Mouse (Mus musculus): ENCODE data around the gene Snx8.

Gene Snx8

DNA sequence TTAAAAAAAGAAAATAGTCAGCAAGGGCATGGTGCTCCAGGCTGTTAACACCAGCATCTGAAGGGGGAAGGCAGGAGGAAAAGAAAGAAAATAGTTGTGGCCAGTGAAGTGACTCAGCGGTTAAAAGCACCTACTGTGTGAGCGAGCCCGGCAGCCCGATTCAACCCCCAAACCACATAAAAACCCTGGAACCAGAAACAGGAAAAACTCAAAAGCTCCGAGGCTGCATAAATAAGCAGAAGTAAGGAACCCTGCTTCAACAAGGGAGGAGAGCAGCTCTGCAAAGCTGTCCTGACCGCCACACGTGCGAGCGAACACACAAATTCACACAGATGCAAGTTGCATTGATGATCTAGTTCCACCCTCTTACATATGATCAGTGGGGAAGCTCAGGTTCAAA lies 39.2 kb downstream of the Snx8 start:
- in situ Hi-C loops (cut with MboI; ENCODE audit: low sequenced_read_pairs), result loop anchor here (10.0 kb wide), 1 partner anchor 45 kb away; no protein-coding TSS in a partner anchor

DNA sequence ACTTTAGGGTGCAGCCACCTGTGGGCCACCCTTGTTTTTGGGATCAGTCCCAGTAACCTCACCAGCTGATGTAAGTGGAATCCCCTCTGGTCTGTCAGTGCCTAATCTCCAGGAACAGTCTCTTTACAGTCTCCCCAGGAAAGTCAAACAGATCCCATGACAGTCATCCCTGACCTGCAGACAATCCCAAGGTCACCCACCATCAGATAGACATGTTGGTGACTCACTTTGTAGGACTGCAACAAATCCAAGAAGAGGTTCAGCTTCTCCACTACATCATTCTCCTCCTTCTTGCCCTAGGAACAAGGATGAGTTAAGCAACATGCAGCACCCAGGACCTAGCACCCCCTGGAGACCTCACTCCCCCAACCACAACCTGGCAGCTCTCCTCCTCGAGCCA lies 43.0 kb downstream of the Snx8 start:
- in situ Hi-C loops (cut with MboI; ENCODE audit: low sequenced_read_pairs), result loop anchor here (10.0 kb wide), 1 partner anchor 49 kb away; no protein-coding TSS in a partner anchor

DNA sequence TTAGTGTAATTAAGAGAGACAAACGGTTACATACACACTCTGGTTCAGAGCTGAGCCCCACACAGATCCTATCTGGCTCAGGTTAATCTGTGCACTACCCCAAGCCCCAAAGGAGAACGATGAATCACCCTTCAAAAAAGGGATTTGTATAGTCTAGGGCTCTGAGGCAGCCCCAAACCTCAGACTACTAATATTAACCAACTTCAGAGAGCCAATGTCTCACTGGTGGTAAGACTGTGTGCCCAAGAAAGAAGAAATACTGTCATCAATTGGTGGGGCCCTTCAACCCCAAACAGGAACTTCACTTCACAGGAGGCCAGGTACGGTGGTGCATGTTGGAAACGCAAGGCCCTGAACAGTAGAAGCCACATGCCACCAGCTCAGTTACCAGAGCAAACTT lies 43.8 kb downstream of the Snx8 start:
- in situ Hi-C loops (cut with MboI; ENCODE audit: low sequenced_read_pairs), result loop anchor here (10.0 kb wide), 1 partner anchor 50 kb away; no protein-coding TSS in a partner anchor

DNA sequence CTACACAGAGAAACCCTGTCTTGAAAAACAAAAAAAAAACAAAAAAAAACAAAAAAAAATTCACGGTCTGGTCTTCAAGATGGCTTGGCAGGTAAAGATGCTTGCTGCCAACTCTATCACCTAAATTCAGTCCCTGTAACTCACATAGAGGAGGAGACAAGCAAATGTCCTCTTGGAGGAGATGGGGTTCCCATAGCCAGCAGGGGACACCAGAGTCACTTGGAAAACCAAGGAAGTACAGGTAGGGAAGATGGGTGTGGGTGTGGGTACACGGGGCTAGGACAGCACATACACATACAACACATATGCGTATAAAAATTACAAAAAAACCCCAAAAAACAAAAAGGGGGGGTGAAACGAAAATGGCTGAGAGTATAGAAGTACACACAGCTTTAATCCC lies 46.2 kb downstream of the Snx8 start:
- in situ Hi-C loops (cut with MboI; ENCODE audit: low sequenced_read_pairs), result loop anchor here (10.0 kb wide), 1 partner anchor 52 kb away; no protein-coding TSS in a partner anchor

DNA sequence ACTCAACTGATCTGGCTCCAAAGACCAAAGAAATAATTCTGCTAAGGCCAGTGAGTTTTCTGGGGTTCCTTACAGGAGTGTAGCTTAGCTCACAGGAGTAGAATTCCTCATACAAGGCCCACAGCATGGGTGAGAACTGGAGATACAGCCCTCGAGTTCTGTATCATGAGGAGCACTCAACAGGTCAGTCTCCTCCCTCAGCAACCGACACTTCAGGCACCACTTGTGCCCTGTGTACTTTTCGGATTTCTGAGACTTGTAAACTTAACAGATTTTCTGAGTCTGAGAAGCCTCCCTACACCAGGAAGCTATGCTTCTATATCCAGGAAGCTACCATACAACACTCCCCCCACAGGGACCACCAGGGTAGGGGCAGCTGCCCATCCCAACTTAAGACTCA lies 49.2 kb downstream of the Snx8 start:
- in situ Hi-C loops (cut with MboI; ENCODE audit: low sequenced_read_pairs), result loop anchor here (10.0 kb wide), 1 partner anchor 55 kb away; no protein-coding TSS in a partner anchor

DNA sequence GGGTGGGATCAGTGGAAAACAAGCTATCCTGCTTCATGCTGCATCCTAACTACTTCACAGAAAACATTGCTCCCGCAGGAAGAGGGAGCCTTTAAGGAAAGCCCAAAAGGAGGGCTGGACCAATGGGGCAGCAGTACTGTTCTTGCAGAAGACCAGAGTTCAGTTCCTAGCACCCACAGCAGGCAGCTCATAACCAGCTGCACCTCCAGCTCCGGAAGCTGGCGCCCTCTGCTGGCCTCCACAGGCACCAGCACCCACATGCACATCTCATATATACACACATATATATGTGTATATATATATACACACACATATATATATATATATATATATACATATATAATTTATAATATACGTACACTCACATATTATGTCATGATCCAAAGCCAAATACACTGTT lies 50.3 kb downstream of the Snx8 start:
- in situ Hi-C loops (cut with MboI; ENCODE audit: low sequenced_read_pairs), result no loop called here

DNA sequence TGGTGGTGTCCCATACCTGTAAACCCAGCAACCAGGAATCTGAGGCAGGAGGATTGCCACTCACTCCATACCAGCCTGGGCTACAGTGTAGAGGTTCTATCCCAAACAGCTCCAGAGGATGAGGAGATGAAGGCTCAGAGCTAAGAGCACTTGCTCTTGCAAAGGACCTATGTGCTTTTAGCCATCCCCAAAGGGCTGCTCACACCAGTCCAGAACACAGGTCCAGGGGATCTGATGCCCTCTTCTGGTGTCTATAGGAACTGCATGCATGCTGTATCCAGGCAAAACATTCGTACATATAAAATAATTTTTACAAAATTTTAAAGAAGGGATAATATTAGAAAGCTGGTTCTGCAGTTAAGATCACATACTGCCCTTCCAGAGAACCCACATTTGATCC lies 52.4 kb downstream of the Snx8 start:
- in situ Hi-C loops (cut with MboI; ENCODE audit: low sequenced_read_pairs), result no loop called here

DNA sequence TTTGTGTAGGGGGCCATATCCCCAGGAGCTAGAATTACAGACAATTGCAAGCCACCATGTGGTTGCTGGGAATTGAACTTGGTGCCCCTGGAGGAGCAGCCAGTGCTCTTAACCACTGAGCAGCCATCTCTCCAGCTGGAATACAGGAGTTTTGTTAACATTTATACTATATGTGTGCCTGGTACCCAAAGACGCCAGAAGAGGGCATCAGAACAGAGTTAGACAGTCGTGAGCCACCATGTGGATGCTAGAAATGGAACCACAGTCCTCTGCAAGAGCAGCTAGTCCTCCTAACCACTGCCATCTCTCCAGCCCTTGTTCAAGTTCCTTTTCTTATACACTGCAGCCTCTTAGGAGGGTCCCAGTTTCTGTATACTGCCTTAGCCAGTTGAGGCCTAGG lies 55.4 kb downstream of the Snx8 start:
- in situ Hi-C loops (cut with MboI; ENCODE audit: low sequenced_read_pairs), result no loop called here

DNA sequence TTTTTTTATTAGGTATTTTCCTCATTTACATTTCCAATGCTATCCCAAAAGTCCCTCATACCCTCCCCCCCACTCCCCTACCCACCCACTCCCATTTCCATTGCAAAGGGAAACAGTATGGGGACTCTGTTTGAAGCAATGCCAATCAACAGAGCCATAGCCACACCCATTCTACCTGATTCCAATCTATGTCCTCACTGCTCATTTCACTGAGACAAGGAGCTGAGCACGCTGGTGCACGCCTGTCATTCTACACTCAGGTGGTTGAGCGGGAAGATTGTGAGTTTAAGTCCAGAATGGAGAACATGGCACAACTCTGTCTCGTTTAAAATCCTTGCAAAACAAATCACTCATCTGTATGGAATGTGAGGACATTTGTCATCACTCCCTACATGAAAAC lies 56.5 kb downstream of the Snx8 start:
- in situ Hi-C loops (cut with MboI; ENCODE audit: low sequenced_read_pairs), result no loop called here

DNA sequence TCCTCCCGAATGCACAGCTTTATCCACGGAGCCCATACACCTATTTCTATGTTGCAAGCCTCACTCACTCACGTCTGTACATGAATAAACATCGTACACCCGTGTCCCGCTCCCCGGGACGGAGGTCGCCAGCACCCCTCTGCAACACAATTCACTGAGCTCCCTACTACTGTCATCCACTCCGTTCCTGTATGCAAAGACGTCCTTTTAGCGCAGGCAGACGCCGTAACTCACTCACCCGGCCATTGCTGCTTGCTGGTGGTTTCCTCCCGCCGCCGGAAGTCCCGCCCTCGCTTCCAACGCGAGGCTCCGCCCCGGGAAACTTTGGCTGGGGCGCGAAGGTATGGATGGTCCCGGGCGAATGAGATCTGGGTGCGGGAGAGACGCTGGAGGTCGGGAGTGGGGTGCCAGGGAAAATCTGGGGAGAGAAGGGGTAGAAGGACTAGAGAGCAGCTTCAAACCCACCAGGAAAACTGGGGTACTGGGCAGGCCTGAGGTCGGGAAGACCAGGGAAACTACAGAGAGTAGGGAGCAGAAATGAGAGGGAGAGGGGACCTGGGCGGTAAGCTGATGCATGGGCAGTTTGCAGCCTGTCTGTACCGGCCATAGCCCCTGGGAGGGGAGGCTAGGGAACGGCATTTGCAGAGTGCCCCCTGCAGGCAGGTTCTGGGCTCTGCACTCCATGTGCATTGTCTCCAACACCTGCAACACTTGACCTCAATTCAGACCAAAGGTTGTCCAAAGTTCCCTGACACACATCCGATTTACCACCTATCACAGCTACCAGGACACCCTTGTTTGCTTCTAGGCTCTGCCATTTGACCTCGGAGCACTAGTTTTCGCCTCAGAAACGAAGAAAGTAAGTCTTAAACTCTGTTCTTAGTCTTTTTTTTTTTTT lies 57.2 kb downstream of the Snx8 start, which contains the start of gene Mrm2:
Mrm2 (minus strand) TSS at position 284 of the 898 bp plus-strand sequence.
- in situ Hi-C loops (cut with MboI; ENCODE audit: low sequenced_read_pairs), result no loop called here

DNA sequence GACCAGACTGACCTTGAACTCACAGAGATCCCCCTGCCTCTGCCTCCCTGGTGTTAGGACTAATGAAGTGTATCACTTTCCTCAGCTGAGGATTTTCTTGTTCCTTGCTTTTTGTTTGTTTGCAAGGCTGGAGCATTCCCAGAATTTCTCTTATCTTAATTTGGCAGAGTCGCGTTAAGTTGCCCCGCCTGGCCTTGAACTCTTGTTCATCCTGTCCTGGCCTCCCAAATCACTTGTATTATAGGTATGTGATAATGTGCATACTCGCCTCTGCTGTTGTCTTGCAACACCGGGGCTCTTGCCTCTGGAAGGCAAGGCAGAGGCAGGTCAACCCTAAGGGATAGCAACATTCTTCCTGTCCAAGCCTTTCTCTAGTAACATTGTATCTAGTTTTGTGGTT lies 65.0 kb downstream of the Snx8 start:
- in situ Hi-C loops (cut with MboI; ENCODE audit: low sequenced_read_pairs), result no loop called here

DNA sequence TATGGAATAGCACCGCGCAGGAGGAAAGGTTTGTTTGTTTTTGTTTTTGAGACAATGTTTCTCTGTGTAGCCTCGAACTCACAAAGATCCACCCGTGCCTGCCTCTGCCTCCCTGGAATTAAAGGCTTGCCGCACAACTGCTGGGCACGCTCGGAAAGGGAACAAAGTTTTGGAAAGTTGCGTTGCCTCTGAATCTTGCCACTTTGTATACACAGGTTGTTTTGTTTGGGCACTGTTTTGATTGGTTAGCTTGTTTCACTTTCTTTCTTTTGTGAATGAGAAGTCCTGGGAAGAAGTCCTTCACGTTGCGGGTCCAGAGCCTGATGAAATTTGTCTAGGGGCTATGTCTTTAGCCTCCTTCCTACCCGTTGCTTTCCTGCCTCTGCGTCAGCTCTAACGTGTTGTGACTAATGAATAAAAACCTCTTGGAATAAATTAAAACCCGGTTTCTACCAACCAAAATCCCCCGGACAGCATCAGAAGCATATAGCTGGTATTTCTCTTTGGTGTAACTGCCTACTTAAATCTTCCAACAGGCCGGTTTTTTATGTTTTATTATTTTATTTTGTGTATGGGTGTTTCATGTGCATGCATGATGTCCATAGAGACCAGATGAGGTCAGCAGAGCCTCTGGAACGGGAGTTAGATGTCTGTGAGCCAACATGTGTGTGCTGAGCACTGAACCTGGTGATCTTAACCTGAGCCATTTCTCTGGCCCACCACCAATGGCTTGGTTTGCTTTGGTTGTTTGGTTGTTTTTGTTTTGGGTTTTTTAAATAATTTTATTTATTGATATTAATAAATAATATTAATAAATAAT lies 67.1 kb downstream of the Snx8 start:
- in situ Hi-C loops (cut with MboI; ENCODE audit: low sequenced_read_pairs), result no loop called here

DNA sequence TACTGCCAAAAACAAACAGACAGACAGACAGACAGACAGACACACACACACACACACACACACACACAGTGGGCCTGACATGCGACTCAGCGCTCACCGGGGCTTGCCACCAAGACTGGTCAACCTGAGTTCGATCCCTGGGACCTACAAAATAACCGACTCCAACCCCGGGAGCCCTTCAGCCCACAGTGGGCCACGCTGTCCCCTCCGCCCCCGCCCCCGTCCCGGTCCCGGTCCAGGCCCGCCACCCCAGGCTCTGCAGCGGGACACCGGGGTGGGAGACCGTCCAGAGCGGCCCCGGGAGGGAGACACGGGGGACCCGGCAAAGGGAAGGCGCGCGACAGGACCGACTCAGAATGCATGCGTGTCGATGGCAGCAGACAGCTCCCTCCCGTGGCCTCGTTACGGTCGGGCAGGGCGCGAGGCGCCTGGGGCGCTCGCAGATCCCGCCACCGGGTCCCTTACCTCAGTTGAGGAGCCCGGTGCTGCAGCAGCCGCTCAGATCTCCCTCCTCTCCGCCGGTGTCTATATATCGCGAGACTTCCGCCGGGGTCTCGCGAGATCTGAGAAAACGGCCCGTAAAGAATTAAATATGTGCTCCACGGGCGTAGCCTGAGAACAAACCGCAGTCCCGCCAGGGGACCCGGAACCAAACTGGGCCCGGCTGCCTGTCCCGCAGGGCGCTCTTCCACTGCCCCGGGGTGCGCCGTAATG lies 67.9 kb downstream of the Snx8 start, which contains the start of the genes Mad1l1 and Nudt1:
Mad1l1 (minus strand) TSS at position 511 of the 714 bp plus-strand sequence.
Nudt1 (plus strand) TSS at position 615 of the 714 bp plus-strand sequence.
- in situ Hi-C loops (cut with MboI; ENCODE audit: low sequenced_read_pairs), result no loop called here

DNA sequence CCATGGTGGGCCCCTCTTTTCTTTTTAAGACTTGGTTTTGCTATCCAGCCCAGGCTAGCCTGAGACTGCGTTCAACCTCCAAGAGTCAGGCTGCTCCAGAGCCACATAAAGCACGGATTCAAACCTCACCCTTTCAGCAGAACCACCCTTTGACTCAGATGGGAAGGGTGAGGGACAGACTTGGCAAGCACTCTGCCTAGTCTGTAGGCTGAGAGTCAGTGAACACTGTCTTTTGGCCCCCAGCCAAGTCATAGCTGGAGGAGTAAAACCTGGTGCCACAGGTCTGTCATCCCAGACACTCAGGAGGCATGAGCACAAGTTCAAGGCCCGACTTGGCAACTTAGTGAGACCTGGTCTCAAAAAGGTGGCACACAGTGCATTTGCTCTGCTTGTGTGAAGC lies 72.3 kb downstream of the Snx8 start:
- in situ Hi-C loops (cut with MboI; ENCODE audit: low sequenced_read_pairs), result no loop called here

DNA sequence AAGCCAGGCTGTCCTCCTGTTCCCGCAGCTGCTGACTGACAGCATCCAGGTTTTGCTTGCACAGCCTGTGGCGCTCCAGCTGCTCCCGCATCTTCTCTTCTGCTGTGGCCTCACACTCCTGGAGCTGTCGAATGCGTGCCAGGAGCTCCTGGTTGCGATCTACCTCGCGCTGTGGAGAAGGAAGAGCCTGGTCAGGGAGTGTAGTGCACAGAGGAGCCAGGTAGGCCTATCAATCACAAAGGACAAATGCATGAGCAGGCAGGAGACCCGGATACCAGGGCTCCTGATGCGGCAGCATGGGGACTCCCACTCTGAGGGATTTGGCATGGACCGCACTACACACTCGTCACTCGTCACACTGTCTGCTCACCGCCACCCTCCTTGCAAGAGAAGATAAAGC lies 81.5 kb downstream of the Snx8 start:
- in situ Hi-C loops (cut with MboI; ENCODE audit: low sequenced_read_pairs), result no loop called here

DNA sequence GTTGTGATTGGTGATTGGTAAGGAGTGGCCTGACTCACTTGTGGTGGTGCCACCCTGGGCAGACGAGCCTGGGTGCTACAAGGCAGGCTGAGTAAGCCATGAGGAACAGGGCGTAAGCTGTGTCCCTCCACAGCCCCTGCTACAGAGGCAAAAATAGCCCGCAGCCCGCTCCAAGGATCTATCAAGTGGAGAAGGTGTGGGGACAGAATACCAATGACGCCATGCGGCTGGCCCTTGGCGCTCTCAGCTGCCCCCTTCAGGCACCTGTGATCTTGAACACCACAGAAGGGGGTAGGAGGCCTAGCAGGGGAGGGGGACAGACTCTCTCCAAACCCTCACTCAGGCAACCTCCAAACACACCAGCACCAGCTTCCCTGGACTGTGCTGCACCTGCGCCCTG lies 83.0 kb downstream of the Snx8 start:
- in situ Hi-C loops (cut with MboI; ENCODE audit: low sequenced_read_pairs), result no loop called here

DNA sequence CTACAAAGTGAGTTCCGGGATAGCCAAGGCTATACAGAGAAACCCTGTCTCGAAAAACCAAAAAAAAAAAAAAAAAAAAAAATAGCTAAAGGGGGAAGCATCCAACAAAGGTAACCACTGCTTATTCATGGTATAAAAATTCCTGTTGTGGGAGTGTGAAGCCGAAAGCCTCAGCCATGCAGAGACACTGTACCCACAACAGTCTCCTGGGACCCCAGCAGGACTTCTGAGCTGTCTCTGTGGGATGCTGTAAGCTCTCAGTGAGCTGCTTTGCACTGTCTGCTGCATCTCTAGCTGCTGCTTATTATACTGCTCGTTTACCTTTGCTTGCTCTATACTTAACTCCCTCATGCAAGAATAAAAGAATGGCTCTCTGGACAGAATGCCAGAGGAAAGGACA lies 90.8 kb downstream of the Snx8 start:
- in situ Hi-C loops (cut with MboI; ENCODE audit: low sequenced_read_pairs), result loop anchor here (10.0 kb wide), 1 partner anchor 453 kb away; no protein-coding TSS in a partner anchor

DNA sequence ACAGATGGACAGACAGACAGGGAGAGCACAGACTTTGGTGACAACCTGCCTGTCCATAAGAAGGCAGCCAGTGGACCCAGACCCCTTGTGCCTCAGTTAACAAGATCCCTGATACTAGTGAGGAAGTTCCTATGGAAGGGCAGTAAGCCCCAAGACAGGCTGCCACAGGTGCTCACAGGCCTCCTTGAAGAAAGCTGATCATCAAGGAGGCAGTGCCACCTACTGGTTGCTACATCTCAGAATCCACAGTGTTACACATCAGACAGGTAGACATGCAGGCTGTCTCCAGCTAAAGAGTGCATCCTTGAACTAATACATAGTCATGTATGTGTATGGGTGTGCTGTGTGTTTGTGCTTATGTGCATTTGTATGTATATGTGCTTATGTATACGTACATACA lies 96.9 kb downstream of the Snx8 start:
- in situ Hi-C loops (cut with MboI; ENCODE audit: low sequenced_read_pairs), result loop anchor here (10.0 kb wide), 1 partner anchor 447 kb away; no protein-coding TSS in a partner anchor

Data from CH12F3 (cell line).